Mouse (Mus musculus) G1E (cell line): Measurements from ENCODE around the gene Tmem104. TPM values are rescaled to one million over a fixed set of nuclear protein-coding genes. Genes with fewer than 3 reads are reported as not detected.

Source experiments
- ATAC-seq: 2 replicates; pipeline ENCODE4 v1.8.0; 2016; ENCODE audit warnings: mild to moderate bottlenecking; ENCODE audit not compliant: insufficient number of reproducible peaks, poor library complexity, low FRiP score, severe bottlenecking; ENCODE audit errors: extremely low read depth
- DNase-seq: peaks from one replicate; pipeline ENCODE4 v3.0.0; 2012; ENCODE audit warnings: low spot score
- H3K27me3 ChIP-seq: 2 replicates; pipeline ENCODE4 v1.6.1; 2012; ENCODE audit warnings: mild to moderate bottlenecking, low read length, inconsistent platforms; ENCODE audit not compliant: insufficient read depth
- H3K36me3 ChIP-seq: replicated peaks from 2 replicates; pipeline ENCODE3; 2012; ENCODE audit warnings: mild to moderate bottlenecking, inconsistent platforms
- H3K4me1 ChIP-seq: 2 replicates; pipeline ENCODE4 v1.6.1; 2012; ENCODE audit warnings: low read depth, low read length, inconsistent platforms, mixed read lengths; ENCODE audit not compliant: insufficient read depth
- H3K4me3 ChIP-seq: 2 replicates; pipeline ENCODE4 v1.5.1; 2012; ENCODE audit warnings: low read depth, mild to moderate bottlenecking, inconsistent platforms, low read length, moderate library complexity, mixed read lengths
- H3K9me3 ChIP-seq: replicated peaks from 2 replicates; pipeline ENCODE4 v1.6.1; 2012; ENCODE audit warnings: inconsistent platforms
- CTCF ChIP-seq: IDR thresholded peaks from 2 replicates; pipeline ENCODE4 v1.5.1; 2012; ENCODE audit warnings: low read depth, low read length, inconsistent platforms, mixed read lengths
- GATA1 ChIP-seq: IDR thresholded peaks from 2 replicates; pipeline ENCODE4 v1.6.1; 2012; ENCODE audit warnings: borderline replicate concordance, low read length, inconsistent platforms, mixed read lengths
- GATA2 ChIP-seq: IDR thresholded peaks from 2 replicates; pipeline ENCODE4 v1.6.1; 2012; ENCODE audit warnings: low read depth, low read length, inconsistent platforms, borderline replicate concordance
- POLR2AphosphoS5 ChIP-seq: IDR thresholded peaks from 2 replicates; pipeline ENCODE4 v1.6.1; 2012; ENCODE audit warnings: low read depth, low read length, inconsistent platforms; ENCODE audit not compliant: insufficient replicate concordance
- TAL1 ChIP-seq: conservative IDR thresholded peaks from 2 replicates; pipeline ENCODE4 v1.6.1; 2012; ENCODE audit warnings: low read depth, low read length, inconsistent platforms, mixed read lengths
- polyA plus RNA-seq: library from polyadenylated mRNA; stranded (reverse); fragments of >175 nt; gene quantifications from 2 replicates; pipeline ENCODE4 v1.2.3, GENCODE M21; 2012
- total RNA-seq, 2 experiments: library from RNA; stranded (forward) in 1 of 2; stranded (reverse) in 1 of 2; fragments of 200-1000 nt in 1 of 2; fragments of >200 nt in 1 of 2; fragmentation: Nextera tagmentation in 1 of 2; gene quantifications; 2 replicates each; pipeline ENCODE4 v1.2.3; 2014 to 2017

Tmem104 gene
- total and polyA plus RNA-seq, 3 experiments: 2.6 to 23.2 (median 14.7) TPM

DNA sequence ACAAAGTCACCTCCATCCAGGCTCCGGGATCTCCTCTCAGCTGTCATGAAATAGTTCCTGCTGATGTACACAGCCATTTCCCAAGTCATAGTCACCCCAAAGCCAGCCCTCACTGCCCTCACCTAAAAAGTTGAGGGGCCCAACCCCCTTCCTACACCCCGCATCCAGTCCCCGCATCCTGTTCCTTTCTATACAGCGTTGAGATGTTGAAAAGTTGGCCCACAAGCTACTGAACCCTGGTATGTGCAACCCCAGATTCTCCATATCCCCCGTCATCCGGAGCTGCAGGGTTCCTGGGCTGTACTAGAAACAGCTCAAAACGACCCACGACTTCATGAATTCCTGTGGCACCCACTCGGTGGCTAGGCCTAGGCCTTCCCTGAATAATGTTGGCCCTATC is 34.2 kb upstream of the Tmem104 start:
- TF ChIP-seq CTCF: no peak
- no peak for TF ChIP-seq TAL1
- TF ChIP-seq GATA2: no peak
- no peak for TF ChIP-seq POLR2AphosphoS5
- no peak for TF ChIP-seq GATA1
- H3K4me1 ChIP-seq: peaks cover 21% of the 10 kb centered on the region
- DNase-seq (no peak), ATAC-seq (no peak)
- no peaks in the 10 kb centered on the region for H3K36me3 ChIP-seq
- no peak overlapping the region for H3K4me3 ChIP-seq
- H3K9me3 ChIP-seq: no peaks in the 10 kb centered on the region
- peaks cover 76% of the 10 kb centered on the region for H3K27me3 ChIP-seq

DNA sequence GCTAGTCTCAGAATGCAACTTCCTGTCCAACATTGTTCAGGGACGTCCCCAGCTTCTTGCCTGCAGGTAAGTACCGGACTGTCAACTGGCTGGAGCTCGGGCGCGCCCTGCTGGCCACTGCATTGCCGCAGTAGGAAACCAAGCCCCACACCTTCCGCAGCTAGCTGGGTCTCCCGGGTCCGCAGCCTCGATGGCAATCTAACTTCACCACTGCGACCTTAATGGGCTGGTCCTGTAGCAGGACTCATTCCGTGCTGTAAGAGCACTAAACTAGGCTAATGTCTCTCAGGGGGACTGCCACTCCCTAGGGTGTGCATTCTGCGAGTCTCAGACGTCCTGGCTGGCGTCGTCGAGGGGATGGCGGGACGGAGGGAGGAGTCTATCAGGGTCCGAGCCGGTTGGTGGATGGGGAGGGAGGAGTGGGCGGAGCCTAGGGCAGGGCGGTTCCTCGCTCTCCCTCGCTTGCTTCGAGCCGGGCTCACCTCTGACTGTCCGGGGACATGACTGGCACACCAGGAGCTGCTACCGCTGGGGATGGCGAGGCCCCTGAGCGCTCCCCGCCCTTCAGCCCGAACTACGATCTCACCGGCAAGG is 33.5 kb upstream of the Tmem104 start:
- TF ChIP-seq GATA2: no peak
- TF ChIP-seq TAL1: no peak
- peak; percentile 17; the same call in 1 of the 2 replicates for TF ChIP-seq CTCF
- TF ChIP-seq POLR2AphosphoS5: no peak
- no peak for TF ChIP-seq GATA1
- H3K27me3 ChIP-seq: peaks cover 76% of the 10 kb centered on the region
- ATAC-seq: peak; percentile 36
- peaks cover 28% of the 10 kb centered on the region for H3K4me1 ChIP-seq
- peak overlapping the region; percentile 13; the same call in 1 of the 2 replicates for H3K4me3 ChIP-seq
- no peaks in the 10 kb centered on the region for H3K36me3 ChIP-seq
- no peaks in the 10 kb centered on the region for H3K9me3 ChIP-seq
- no peak for DNase-seq

DNA sequence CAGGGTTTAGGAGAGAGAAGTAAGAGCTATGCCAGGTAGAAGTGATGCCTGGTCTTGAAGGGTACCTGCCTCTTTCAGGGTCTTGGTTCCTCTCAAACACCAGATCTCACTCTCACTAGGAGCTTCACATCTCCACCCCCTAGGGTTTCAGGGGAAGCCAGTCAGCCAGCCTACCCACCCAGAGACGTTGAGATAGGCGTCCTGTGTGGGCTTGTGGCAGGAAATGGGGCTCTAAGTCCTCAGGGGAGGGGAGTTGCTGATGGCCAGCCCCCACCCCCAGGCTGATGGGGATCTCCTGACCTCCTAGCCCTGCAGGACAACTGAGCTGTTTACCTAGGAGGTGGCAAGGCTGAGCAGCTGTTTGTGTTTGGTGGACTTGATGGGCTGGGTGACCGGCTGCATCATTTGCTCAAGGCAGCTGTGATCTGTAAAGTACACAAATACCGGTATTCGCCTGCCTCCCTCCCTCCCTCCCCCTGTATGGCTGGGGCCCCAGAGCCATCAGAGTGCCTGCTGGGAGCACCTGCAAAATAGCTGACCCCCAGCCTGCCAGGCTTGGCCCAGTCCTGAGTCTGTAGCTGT is 32.1 kb upstream of the Tmem104 start:
- Histone ChIP-seq H3K36me3 (no peaks in the 10 kb centered on the region), H3K9me3 (no peaks in the 10 kb centered on the region), H3K4me3 (no peak overlapping the region), H3K4me1 (peaks cover 36% of the 10 kb centered on the region), H3K27me3 (peaks cover 69% of the 10 kb centered on the region)
- no peak for ATAC-seq
- TF ChIP-seq CTCF: no peak
- no peak for TF ChIP-seq GATA1
- no peak for TF ChIP-seq TAL1
- no peak for TF ChIP-seq POLR2AphosphoS5
- no peak for TF ChIP-seq GATA2
- no peak for DNase-seq

DNA sequence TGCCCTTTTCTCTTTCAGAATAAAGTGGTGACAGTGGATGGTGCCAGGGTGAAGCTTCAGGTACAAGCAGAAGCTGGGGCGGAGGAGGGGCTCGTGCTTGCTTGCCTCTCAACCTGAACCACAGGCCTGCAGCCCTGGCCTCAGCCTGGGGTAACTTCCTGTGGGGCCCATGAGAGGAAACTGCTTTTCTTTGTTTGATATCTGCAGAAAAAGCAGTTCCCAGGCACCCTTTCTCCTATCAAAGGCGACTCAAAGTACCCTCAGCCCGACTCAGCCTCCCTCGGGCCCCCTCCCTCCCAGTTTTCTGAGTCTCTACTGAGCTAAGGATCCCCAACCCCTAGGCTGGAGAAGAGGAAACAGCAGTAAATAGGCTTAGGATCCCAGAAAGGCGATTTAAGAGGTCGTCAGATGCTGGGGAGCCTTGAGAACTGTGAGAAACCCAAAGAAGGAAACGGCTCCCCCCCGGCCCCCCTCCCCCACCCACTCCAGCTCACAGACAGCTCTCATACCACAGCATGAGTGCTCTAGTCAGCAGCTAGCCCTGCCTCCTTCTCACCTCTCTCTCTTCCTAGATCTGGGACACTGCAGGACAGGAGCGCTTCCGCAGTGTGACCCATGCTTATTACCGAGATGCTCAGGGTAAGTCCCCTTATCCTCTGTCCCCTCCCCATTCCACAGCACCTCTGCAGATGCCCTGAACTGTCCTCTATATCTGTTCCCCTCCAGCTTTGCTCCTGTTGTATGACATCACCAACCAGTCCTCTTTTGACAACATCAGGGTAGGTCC is 29.2 kb upstream of the Tmem104 start:
- Histone ChIP-seq H3K4me1 (peaks cover 63% of the 10 kb centered on the region), H3K36me3 (no peaks in the 10 kb centered on the region), H3K9me3 (no peaks in the 10 kb centered on the region), H3K4me3 (no peak overlapping the region; the same call in 1 of the 2 replicates), H3K27me3 (peaks cover 43% of the 10 kb centered on the region)
- ATAC-seq: peak; percentile 23
- no peak for DNase-seq
- no peak for TF ChIP-seq CTCF
- no peak for TF ChIP-seq TAL1
- no peak for TF ChIP-seq GATA2

DNA sequence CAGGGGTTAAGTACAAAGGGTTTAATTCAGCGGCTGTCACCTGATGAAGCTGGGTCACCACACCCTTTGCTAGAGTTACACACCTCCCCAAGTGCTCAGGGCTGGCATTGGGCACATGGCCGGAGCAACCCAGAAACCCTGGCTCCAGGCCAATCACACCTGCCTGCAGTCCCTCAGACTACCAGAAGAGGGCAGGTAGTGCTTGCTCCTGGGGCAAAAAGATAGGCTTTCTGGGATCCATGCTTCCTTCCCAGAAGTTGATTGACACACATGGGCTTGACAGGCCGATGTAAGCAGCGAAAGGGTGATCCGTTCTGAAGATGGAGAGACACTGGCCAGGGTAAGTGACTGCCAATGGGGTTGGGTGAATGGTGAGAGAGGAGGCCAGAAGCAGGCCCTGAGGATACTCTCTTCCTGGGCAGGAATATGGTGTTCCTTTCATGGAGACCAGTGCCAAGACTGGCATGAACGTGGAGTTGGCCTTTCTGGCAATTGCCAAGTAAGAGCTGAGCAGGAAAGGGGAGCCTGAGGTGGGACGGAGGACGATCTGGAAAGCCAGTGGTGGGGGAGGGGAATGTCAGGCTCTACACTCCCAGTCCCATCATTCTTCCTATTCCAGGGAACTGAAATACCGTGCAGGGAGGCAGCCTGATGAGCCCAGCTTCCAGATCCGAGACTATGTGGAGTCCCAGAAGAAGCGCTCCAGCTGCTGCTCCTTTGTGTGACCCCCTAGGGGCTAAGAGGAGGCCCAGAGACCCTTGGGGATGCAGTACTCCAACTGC is 27.1 kb upstream of the Tmem104 start:
- Histone ChIP-seq H3K9me3 (no peaks in the 10 kb centered on the region), H3K4me3 (no peak overlapping the region), H3K4me1 (peaks cover 57% of the 10 kb centered on the region), H3K36me3 (peaks cover 7% of the 10 kb centered on the region), H3K27me3 (peaks cover 24% of the 10 kb centered on the region)
- ATAC-seq (no peak), DNase-seq (no peak)
- TF ChIP-seq POLR2AphosphoS5 (no peak), GATA1 (no peak), CTCF (peak; percentile 87)

DNA sequence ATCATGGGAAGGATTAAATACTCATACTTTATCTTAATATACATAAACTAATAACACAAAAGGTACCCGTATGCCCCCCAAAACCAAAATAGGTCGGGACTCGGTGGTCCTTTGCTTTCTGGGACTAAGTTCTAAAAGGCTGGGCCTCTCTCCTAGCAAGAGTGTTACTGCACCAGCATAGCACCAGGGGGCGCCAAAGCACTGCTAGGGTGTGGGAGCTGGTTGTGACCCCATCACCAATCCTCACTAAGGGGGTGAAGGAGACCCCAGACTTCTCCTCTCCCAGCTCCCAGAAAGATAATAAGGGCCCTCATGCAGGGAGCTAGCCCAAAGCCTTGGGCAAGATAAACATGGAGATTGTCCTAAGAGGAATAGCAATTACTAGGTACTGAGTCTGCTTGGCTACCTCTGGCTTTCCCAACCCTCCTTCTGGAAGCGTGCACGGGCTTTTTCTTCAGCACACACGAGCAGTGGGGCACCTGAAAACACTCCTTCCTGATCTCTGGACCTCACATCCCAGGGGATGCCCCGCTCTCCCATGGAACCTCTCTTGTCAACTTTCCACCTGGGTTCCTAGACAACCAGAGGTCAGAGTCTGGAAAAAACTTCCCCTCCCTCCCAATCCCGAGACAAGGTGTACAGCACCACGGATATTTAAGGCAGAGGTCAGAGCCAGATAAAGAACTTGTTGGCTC is 26.3 kb upstream of the Tmem104 start:
- TF ChIP-seq CTCF (peak; percentile 85), GATA1 (no peak), TAL1 (no peak)
- no peak for ATAC-seq
- Histone ChIP-seq H3K4me3 (peak overlapping the region; percentile 45; the same call in 1 of the 2 replicates), H3K27me3 (peaks cover 17% of the 10 kb centered on the region), H3K36me3 (peaks cover 15% of the 10 kb centered on the region), H3K9me3 (no peaks in the 10 kb centered on the region), H3K4me1 (peaks cover 65% of the 10 kb centered on the region)
- peak; percentile 63 for DNase-seq
